ENCODE assay signal across 8 mouse cellular contexts in the genomic region with DNA sequence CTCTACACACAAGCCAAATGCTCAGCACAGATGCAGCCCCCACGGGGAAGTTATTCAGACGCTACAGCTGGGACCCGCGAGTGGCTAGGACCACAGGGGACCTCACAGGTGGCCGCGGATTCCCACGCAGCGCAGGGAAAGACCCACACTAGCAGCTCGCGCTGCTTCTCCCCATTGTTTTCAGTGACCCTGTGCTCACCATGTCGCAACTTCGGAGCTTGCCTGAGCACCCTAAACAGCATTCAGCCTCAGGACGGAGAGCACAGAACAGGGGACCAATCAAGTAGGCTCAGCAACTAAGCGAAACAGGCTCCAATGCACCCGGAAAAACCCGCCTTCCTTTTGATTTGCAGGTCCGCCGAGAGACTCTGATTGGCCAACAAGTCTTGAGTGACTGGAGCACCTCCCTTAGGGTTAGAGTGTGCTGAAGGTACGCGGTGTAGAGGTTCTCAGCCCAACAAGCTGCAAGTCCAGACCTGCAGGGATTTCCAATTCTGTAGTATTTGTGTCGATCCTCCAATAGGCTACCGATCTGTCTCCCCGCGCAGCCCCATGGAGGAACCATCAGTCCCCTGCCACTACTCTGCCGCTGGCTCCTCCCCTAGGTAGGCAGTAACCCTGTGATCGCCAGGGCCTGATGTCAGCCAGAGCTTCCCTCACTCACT. TPM values are rescaled to one million over a fixed set of nuclear protein-coding genes. Genes with fewer than 3 reads are reported as not detected.
A peak's percentile ranks its signal among the peaks of the same experiment; 100 is the strongest.
DNase-seq lines count a peak whose midpoint lies in the region; ATAC-seq and TF ChIP-seq lines count a peak whose summit lies in the region.
"Not testable (repeated sequence)": the region's sequence is repeated elsewhere in the genome, so short reads cannot be mapped to it uniquely, and the experiment has no call there.

A gene (minus strand): TSS at position 505 of the 665 bp plus-strand sequence.

- H3K4me2 ChIP-seq in kidney, embryonic 15.5 days = peak within 1 kb of the TSS; percentile 74

- not testable (repeated sequence) for H3K36me3 ChIP-seq in heart, embryonic 10.5 days; kidney, embryonic 15.5 days

- WGBS in heart, embryonic 10.5 days = under 1% methylated on average over 26 of the region's 26 CpGs
- WGBS in kidney, embryonic 15.5 days = under 1% methylated on average over 26 of the region's 26 CpGs

- peak; percentile 98 for ATAC-seq in erythroblast, adult 5-6 weeks (replicated peaks; ENCODE audit: low FRiP score, poor library complexity, severe bottlenecking)
- peak; percentile 100 for ATAC-seq in kidney, embryonic 15.5 days (replicated peaks; ENCODE audit: low FRiP score)
- peak; percentile 100 for ATAC-seq in monocyte, adult 5-6 weeks (replicated peaks; ENCODE audit: insufficient number of reproducible peaks, low FRiP score, low TSS enrichment, poor library complexity, severe bottlenecking)

- not testable (repeated sequence) for H3K4me1 ChIP-seq in bone marrow macrophage, adult 2 months (ENCODE audit: control insufficient read depth, insufficient read depth, low read length); heart, embryonic 10.5 days; kidney, embryonic 15.5 days

- not testable (repeated sequence) for H3K9me3 ChIP-seq in heart, embryonic 10.5 days; kidney, embryonic 15.5 days (replicated peaks)

- not testable (repeated sequence) for TF ChIP-seq CTCF in bone marrow macrophage, adult 2 months (IDR thresholded peaks at IDR 0.05; ENCODE audit: low read depth, low read length)

- H3K4me3 ChIP-seq in bone marrow macrophage, adult 2 months (ENCODE audit: insufficient read depth, low read length) = peak within 1 kb of the TSS; percentile 90
- H3K4me3 ChIP-seq in heart, embryonic 10.5 days = peak within 1 kb of the TSS; percentile 76
- H3K4me3 ChIP-seq in kidney, embryonic 15.5 days (replicated peaks) = peak within 1 kb of the TSS; percentile 71

- H3K9ac ChIP-seq in kidney, embryonic 15.5 days = peak within 1 kb of the TSS; percentile 67

- H3K27me3 ChIP-seq in heart, embryonic 10.5 days (ENCODE audit: insufficient read depth, poor library complexity, severe bottlenecking); kidney, embryonic 15.5 days: not testable (repeated sequence)

- TF ChIP-seq POLR2A in bone marrow macrophage, adult 2 months (IDR thresholded peaks at IDR 0.05; ENCODE audit: borderline replicate concordance, low read depth, low read length) = not testable (repeated sequence)

- H3K27ac ChIP-seq in bone marrow macrophage, adult 2 months (ENCODE audit: insufficient read depth, low read depth, low read length) = peak within 1 kb of the TSS; percentile 39
- peak within 1 kb of the TSS; percentile 86 for H3K27ac ChIP-seq in heart, embryonic 10.5 days
- peak within 1 kb of the TSS; percentile 84 for H3K27ac ChIP-seq in kidney, embryonic 15.5 days

- DNase-seq in 416B (ENCODE audit: low read depth) (peak; percentile 96), liver (peak; percentile 80)
- DNase-seq in heart, embryonic 10.5 days (ENCODE audit: low spot score) = peak; percentile 94
- DNase-seq in spleen, postnatal 4 days (ENCODE audit: low spot score in 2 of 2) = peak; percentile 70 to 77

RNA-seq across cellular contexts. Expression of the gene that starts here (rescaled TPM):
- 2.7 and 3.7 TPM in 2 replicates for polyA plus RNA-seq in bone marrow macrophage, adult 2 months (2012; ENCODE audit: insufficient read depth, insufficient read length, missing spikeins)
- total RNA-seq in erythroblast, adult 5-6 weeks (2015; ENCODE audit: low replicate concordance) = not detected in 2 replicates
- total RNA-seq in erythroblast, adult 5-6 weeks (2017; ENCODE audit: low replicate concordance) = 0.84 TPM in 1 of 2 replicates, not detected in the other
- polyA plus RNA-seq in heart, embryonic 10.5 days (2016; fragmentation: Nextera tagmentation; extraction: Ambion mirVana) = 1.4 and 2.6 TPM in 2 replicates
- polyA plus RNA-seq in kidney, embryonic 15.5 days (2015; fragmentation: Nextera tagmentation; extraction: Ambion mirVana) = 3.2 TPM in 2 replicates
- 0.95 to 4.4 TPM in 2 of 3 replicates, not detected in the other for total RNA-seq in monocyte, adult 5-6 weeks (2017)

Comparison
In these comparisons a context has a peak if more than half of its experiments do, and no peak if none do; other contexts are left out.
1. Peak in every context shown above with its lines: DNase-seq, ATAC-seq, H3K4me3 ChIP-seq and H3K27ac ChIP-seq.
2. Peak in ATAC-seq in erythroblast, adult 5-6 weeks; RNA of the gene not detected or under 1 TPM.